Mouse (Mus musculus): Measurements from ENCODE around the gene Gfral. TPM values are rescaled to one million over a fixed set of nuclear protein-coding genes. Genes with fewer than 3 reads are reported as not detected.

Gfral gene
- total and polyA plus RNA-seq, 3 experiments, result not detected

- H3K36me3 ChIP-seq (replicated peaks in 1 of 2; ENCODE audit: control insufficient read depth in 1 of 2, insufficient read depth in 1 of 2, low read length in 1 of 2), result no peaks in the 10 kb centered on the region
- H3K4me3 ChIP-seq (replicated peaks in 1 of 3; ENCODE audit: low read depth in 2 of 3, low read length in 2 of 3, poor library complexity in 1 of 3), result no peak overlapping the region
- no peak overlapping the region for H3K27ac ChIP-seq (ENCODE audit: insufficient read depth, low read depth)
- H3K9ac ChIP-seq (ENCODE audit: insufficient read depth, low read depth), result no peak overlapping the region
- in situ Hi-C loops (cut with MboI; ENCODE audit: low pct_ligation_motif_present, low pct_unique_long_range_greater_than_20kb, low sequenced_read_pairs) (loop anchor here (25.0 kb wide), 1 partner anchor 372 kb away; no protein-coding TSS in a partner anchor), dilution Hi-C loops (cut with MboI; ENCODE audit: extremely low pct_ligation_motif_present, extremely low pct_unique_long_range_greater_than_20kb, low sequenced_read_pairs) (no loop called here)
- H3K9me3 ChIP-seq (replicated peaks; ENCODE audit: low read length), result no peaks in the 10 kb centered on the region
- no peaks in the 10 kb centered on the region for H3K79me2 ChIP-seq (replicated peaks; ENCODE audit: control insufficient read depth, extremely low read depth, insufficient read depth, poor library complexity, severe bottlenecking)
- H3K4me1 ChIP-seq (ENCODE audit: control insufficient read depth in 1 of 2, insufficient read depth in 2 of 2), result no peaks in the 10 kb centered on the region
- no peak overlapping the region for H3K4me2 ChIP-seq (ENCODE audit: insufficient read depth, low read depth, poor library complexity, severe bottlenecking)
- DNase-seq (ENCODE audit: extremely low read depth), result no peak
- no peaks in the 10 kb centered on the region for H3K27me3 ChIP-seq (replicated peaks)
- TF ChIP-seq ZC3H11A (IDR thresholded peaks at IDR 0.05; ENCODE audit: low read depth, low read length) (no peak), RCOR1 (conservative IDR thresholded peaks at IDR 0.05; ENCODE audit: low read depth, low read length) (no peak), MYC (IDR thresholded peaks at IDR 0.05; ENCODE audit: low read depth, low read length) (no peak), JUND (conservative IDR thresholded peaks at IDR 0.05; ENCODE audit: low read depth, low read length) (no peak), RAD21 (IDR thresholded peaks at IDR 0.05; ENCODE audit: low read depth, low read length) (no peak), USF2 (conservative IDR thresholded peaks at IDR 0.05; ENCODE audit: low read depth, low read length) (no peak), MXI1 (IDR thresholded peaks at IDR 0.05; ENCODE audit: low read depth, low read length) (no peak), SIN3A (IDR thresholded peaks at IDR 0.05; ENCODE audit: low read length) (no peak)
These were observed 79.4 kb downstream of the Gfral start for GRCm38 (mm10) chr9:76134042-76134441.

DNA sequence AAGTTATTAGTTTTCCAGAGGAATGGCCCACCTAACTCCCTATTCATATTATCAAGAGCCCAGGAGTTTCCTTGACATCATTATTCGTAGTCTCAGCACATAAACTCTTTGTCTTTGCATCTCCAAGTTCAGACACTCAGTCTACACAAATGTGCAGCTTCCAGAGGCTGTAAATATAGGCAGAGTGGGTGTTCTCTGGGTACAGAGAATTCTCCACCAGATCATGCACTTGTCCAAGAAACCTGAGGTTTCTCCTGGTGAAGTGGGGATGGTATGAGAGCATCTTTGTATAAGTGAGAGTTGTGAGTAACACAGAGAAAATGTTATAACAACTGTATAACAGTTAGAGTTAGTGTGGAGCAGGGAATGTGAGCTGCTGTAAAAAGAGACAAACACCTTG lies 84.1 kb downstream of the Gfral start:
- no peak overlapping the region for H3K27ac ChIP-seq (ENCODE audit: insufficient read depth, low read depth)
- in situ Hi-C loops (cut with MboI; ENCODE audit: low pct_ligation_motif_present, low pct_unique_long_range_greater_than_20kb, low sequenced_read_pairs) (loop anchor here (25.0 kb wide), 1 partner anchor 367 kb away; no protein-coding TSS in a partner anchor), dilution Hi-C loops (cut with MboI; ENCODE audit: extremely low pct_ligation_motif_present, extremely low pct_unique_long_range_greater_than_20kb, low sequenced_read_pairs) (no loop called here)
- H3K4me2 ChIP-seq (ENCODE audit: insufficient read depth, low read depth, poor library complexity, severe bottlenecking), result no peak overlapping the region
- TF ChIP-seq JUND (conservative IDR thresholded peaks at IDR 0.05; ENCODE audit: low read depth, low read length), result no peak
- H3K27me3 ChIP-seq (replicated peaks), result no peaks in the 10 kb centered on the region
- H3K4me1 ChIP-seq (ENCODE audit: control insufficient read depth in 1 of 2, insufficient read depth in 2 of 2), result no peaks in the 10 kb centered on the region
- H3K9me3 ChIP-seq (replicated peaks; ENCODE audit: low read length), result no peaks in the 10 kb centered on the region
- H3K4me3 ChIP-seq (replicated peaks in 1 of 3; ENCODE audit: low read depth in 2 of 3, low read length in 2 of 3, poor library complexity in 1 of 3), result no peak overlapping the region
- no peaks in the 10 kb centered on the region for H3K36me3 ChIP-seq (replicated peaks in 1 of 2; ENCODE audit: control insufficient read depth in 1 of 2, insufficient read depth in 1 of 2, low read length in 1 of 2)
- DNase-seq (ENCODE audit: extremely low read depth), result no peak
- no peaks in the 10 kb centered on the region for H3K79me2 ChIP-seq (replicated peaks; ENCODE audit: control insufficient read depth, extremely low read depth, insufficient read depth, poor library complexity, severe bottlenecking)
- H3K9ac ChIP-seq (ENCODE audit: insufficient read depth, low read depth), result no peak overlapping the region

DNA sequence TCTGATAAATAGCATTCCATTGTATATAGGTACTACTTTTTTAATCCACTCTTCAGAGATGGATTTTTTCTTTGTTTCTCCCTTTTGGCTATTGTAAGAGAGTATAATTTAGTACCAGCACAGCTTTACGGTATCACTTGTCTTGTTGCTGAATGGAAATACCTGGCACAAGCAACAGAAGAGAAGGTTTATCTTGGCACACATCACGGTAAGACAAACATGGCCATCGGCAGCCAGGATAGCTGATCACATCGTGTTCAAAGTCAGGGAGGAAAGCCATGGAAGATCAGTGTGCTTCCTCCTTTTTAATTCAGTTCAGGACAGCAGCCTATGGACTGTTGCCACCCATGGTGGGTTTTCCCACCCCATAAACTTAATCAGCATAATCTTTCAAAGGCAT lies 89.2 kb downstream of the Gfral start:
- in situ Hi-C loops (cut with MboI; ENCODE audit: low pct_ligation_motif_present, low pct_unique_long_range_greater_than_20kb, low sequenced_read_pairs), result no loop called here
- H3K4me1 ChIP-seq (ENCODE audit: control insufficient read depth in 1 of 2, insufficient read depth in 2 of 2), result peaks cover 0 to 4% of the 10 kb centered on the region in 2 experiments; a peak in 2 of 4 replicates
- H3K4me2 ChIP-seq (ENCODE audit: insufficient read depth, low read depth, poor library complexity, severe bottlenecking), result no peak overlapping the region
- TF ChIP-seq ZC3H11A (IDR thresholded peaks at IDR 0.05; ENCODE audit: low read depth, low read length) (no peak), NRF1 (IDR thresholded peaks at IDR 0.05; ENCODE audit: low read depth, low read length) (no peak), USF2 (conservative IDR thresholded peaks at IDR 0.05; ENCODE audit: low read depth, low read length) (no peak), GABPA (IDR thresholded peaks at IDR 0.05; ENCODE audit: insufficient replicate concordance, low read depth, low read length) (no peak), ETS1 (conservative IDR thresholded peaks at IDR 0.05; ENCODE audit: low read depth, low read length) (no peak), POLR2A (IDR thresholded peaks at IDR 0.05; ENCODE audit: low read depth, low read length) (no peak), BHLHE40 (IDR thresholded peaks at IDR 0.05; ENCODE audit: low read depth, low read length) (no peak), ELF1 (IDR thresholded peaks at IDR 0.05; ENCODE audit: low read depth, low read length) (no peak), JUND (conservative IDR thresholded peaks at IDR 0.05; ENCODE audit: low read depth, low read length) (no peak), UBTF (IDR thresholded peaks at IDR 0.05; ENCODE audit: low read depth, low read length) (no peak), ZKSCAN1 (IDR thresholded peaks at IDR 0.05; ENCODE audit: borderline replicate concordance, low read depth, low read length) (no peak), PAX5 (IDR thresholded peaks at IDR 0.05; ENCODE audit: low read length) (no peak), CHD2 (IDR thresholded peaks at IDR 0.05; ENCODE audit: low read length) (no peak), EP300 (IDR thresholded peaks at IDR 0.05; ENCODE audit: low read length) (no peak), MAFK (IDR thresholded peaks at IDR 0.05; ENCODE audit: insufficient replicate concordance, low read length) (no peak), RCOR1 (conservative IDR thresholded peaks at IDR 0.05; ENCODE audit: low read depth, low read length) (no peak)
- H3K79me2 ChIP-seq (replicated peaks; ENCODE audit: control insufficient read depth, extremely low read depth, insufficient read depth, poor library complexity, severe bottlenecking), result no peaks in the 10 kb centered on the region
- no peak overlapping the region for H3K4me3 ChIP-seq (replicated peaks in 1 of 3; ENCODE audit: low read depth in 2 of 3, low read length in 2 of 3, poor library complexity in 1 of 3)
- H3K36me3 ChIP-seq (replicated peaks in 1 of 2; ENCODE audit: control insufficient read depth in 1 of 2, insufficient read depth in 1 of 2, low read length in 1 of 2), result no peaks in the 10 kb centered on the region
- H3K9ac ChIP-seq (ENCODE audit: insufficient read depth, low read depth), result no peak overlapping the region
- no peak overlapping the region for H3K27ac ChIP-seq (ENCODE audit: insufficient read depth, low read depth)
- dilution Hi-C loops (cut with MboI; ENCODE audit: extremely low pct_ligation_motif_present, extremely low pct_unique_long_range_greater_than_20kb, low sequenced_read_pairs), result no loop called here
- H3K27me3 ChIP-seq (replicated peaks), result no peaks in the 10 kb centered on the region
- DNase-seq (ENCODE audit: extremely low read depth), result no peak
- no peaks in the 10 kb centered on the region for H3K9me3 ChIP-seq (replicated peaks; ENCODE audit: low read length)
